Mouse (Mus musculus) layer of hippocampus, postnatal 36 days (tissue): ENCODE measurements around the gene Vmn1r40. TPM values are rescaled to one million over a fixed set of nuclear protein-coding genes. Genes with fewer than 3 reads are reported as not detected.

ENCODE experiments used
- total RNA-seq, 2 experiments: library from RNA; stranded (reverse); gene quantifications; 2 replicates each; pipeline ENCODE4 v1.2.3; 2021

Gene Vmn1r40
- total RNA-seq, 2 experiments from 2014 or later, result not detected

Other genes starting within 250 kb of the Vmn1r40 start
- 10 to 100 TPM; 63.0 to 64.8 TPM for gene Chchd6, start 111.9 kb upstream of the Vmn1r40 start, total RNA-seq
- 1 to 10 TPM; 3.3 to 3.6 TPM for gene Txnrd3, start 63.6 kb upstream of the Vmn1r40 start, total RNA-seq
- gene Vmn1r41, start 33.2 kb downstream of the Vmn1r40 start, total RNA-seq, result not detected
- gene Vmn1r42, start 168.9 kb downstream of the Vmn1r40 start, total RNA-seq, result not detected
- not detected for gene Vmn1r43, start 168.9 kb downstream of the Vmn1r40 start, total RNA-seq
- not detected for gene Vmn1r44, start 176.1 kb downstream of the Vmn1r40 start, total RNA-seq
- not detected for gene Vmn1r45, start 233.1 kb downstream of the Vmn1r40 start, total RNA-seq